Mouse (Mus musculus) hindbrain, embryonic 10.5 days (tissue): Measurements from ENCODE around the gene 9930021J03Rik. TPM values are rescaled to one million over a fixed set of nuclear protein-coding genes. Genes with fewer than 3 reads are reported as not detected.
A peak's percentile ranks its signal among the peaks of the same experiment; 100 is the strongest.

Experiments
- DNase-seq: peaks from one replicate; pipeline ENCODE4 v3.0.0-alpha.2; 2017; ENCODE audit warnings: low spot score
- H3K27ac ChIP-seq: fragments of 300-500 bp; sonication (generic); 2 replicates; pipeline ENCODE4 v1.5.1; 2016; ENCODE audit warnings: mild to moderate bottlenecking, moderate library complexity
- H3K27me3 ChIP-seq: fragments of 300-500 bp; sonication (generic); 2 replicates; pipeline ENCODE4 v1.6.1; 2016; ENCODE audit warnings: mild to moderate bottlenecking; ENCODE audit not compliant: poor library complexity, insufficient read depth, severe bottlenecking
- H3K36me3 ChIP-seq: fragments of 300-500 bp; sonication (generic); 2 replicates; pipeline ENCODE4 v1.6.1; 2016; ENCODE audit warnings: mild to moderate bottlenecking, moderate library complexity
- H3K4me1 ChIP-seq: fragments of 300-500 bp; sonication (generic); replicated peaks from 2 replicates; pipeline ENCODE4 v1.6.1; 2016; ENCODE audit warnings: mild to moderate bottlenecking
- H3K4me3 ChIP-seq: fragments of 300-500 bp; sonication (generic); 2 replicates; pipeline ENCODE4 v1.5.1; 2016; ENCODE audit warnings: mild to moderate bottlenecking, moderate library complexity
- H3K9me3 ChIP-seq: fragments of 300-500 bp; sonication (generic); 2 replicates; pipeline ENCODE4 v1.6.1; 2016; ENCODE audit warnings: mild to moderate bottlenecking, moderate library complexity
- WGBS: fragments of 180-500 bp; shearing (Covaris S2); methylation state at CpG from one replicate; pipeline ENCODE4 v1.1.7; 2016; 5-methylcytosine and 5-hydroxymethylcytosine counted together
- polyA plus RNA-seq: library from polyadenylated mRNA; unstranded; fragments of >200 nt; fragmentation: Nextera tagmentation; extraction: Ambion mirVana; gene quantifications from 2 replicates; pipeline ENCODE4 v1.2.1, GENCODE M21; 2016

The 9930021J03Rik gene
- polyA plus RNA-seq, 1 experiment from 2014 or later: 4.1 TPM

- Histone ChIP-seq H3K27ac (no peak overlapping the region), H3K27me3 (no peaks in the 10 kb centered on the region), H3K4me1 (peaks cover 5% of the 10 kb centered on the region; the same call in 1 of the 2 replicates), H3K36me3 (no peaks in the 10 kb centered on the region), H3K4me3 (no peak overlapping the region), H3K9me3 (no peaks in the 10 kb centered on the region)
- no peak for DNase-seq
- WGBS: 92% methylated on average over 13 of the region's 13 CpGs
Observed at GRCm38 (mm10) chr19:29704436-29704835, 101.4 kb downstream of the 9930021J03Rik start.

GRCm38 (mm10) chr19:29701707-29702106 is 104.1 kb downstream of the 9930021J03Rik start:
- no peaks in the 10 kb centered on the region for H3K9me3 ChIP-seq
- H3K27ac ChIP-seq: no peak overlapping the region
- no peaks in the 10 kb centered on the region for H3K36me3 ChIP-seq
- H3K27me3 ChIP-seq: no peaks in the 10 kb centered on the region
- 71% methylated on average over 4 of the region's 4 CpGs for WGBS
- no peak overlapping the region for H3K4me3 ChIP-seq
- H3K4me1 ChIP-seq: peaks cover 11% of the 10 kb centered on the region
- no peak for DNase-seq

GRCm38 (mm10) chr19:29697245-29697874 is 108.4 kb downstream of the 9930021J03Rik start, which contains the start of gene Mlana:
Gene Mlana, plus strand, starts transcription at chr19:29697824.
- Histone ChIP-seq H3K27ac (no peak within 1 kb of the TSS), H3K4me1 (peaks cover 8% of the 10 kb centered on the region; the same call in 1 of the 2 replicates), H3K4me3 (no peak within 1 kb of the TSS), H3K27me3 (no peaks in the 10 kb centered on the region), H3K36me3 (no peaks in the 10 kb centered on the region), H3K9me3 (0 out of 2 replicates have a peak, but pooled peaks cover 3% of the 10 kb centered on the region)
- 49% methylated on average over 3 of the region's 3 CpGs for WGBS
- no peak for DNase-seq

GRCm38 (mm10) chr19:29696840-29697239 is 108.9 kb downstream of the 9930021J03Rik start:
- H3K4me1 ChIP-seq: peaks cover 8% of the 10 kb centered on the region; the same call in 1 of the 2 replicates
- H3K4me3 ChIP-seq: no peak overlapping the region
- H3K27me3 ChIP-seq: no peaks in the 10 kb centered on the region
- no peaks in the 10 kb centered on the region for H3K36me3 ChIP-seq
- no peak overlapping the region for H3K27ac ChIP-seq
- 0 out of 2 replicates have a peak, but pooled peaks cover 3% of the 10 kb centered on the region for H3K9me3 ChIP-seq
- DNase-seq: no peak

- WGBS: 93% methylated on average over 4 of the region's 4 CpGs
- H3K4me3 ChIP-seq: no peak overlapping the region
- no peaks in the 10 kb centered on the region for H3K36me3 ChIP-seq
- no peaks in the 10 kb centered on the region for H3K27me3 ChIP-seq
- H3K4me1 ChIP-seq: peaks cover 5% of the 10 kb centered on the region; the same call in 1 of the 2 replicates
- no peak overlapping the region for H3K27ac ChIP-seq
- DNase-seq: no peak
- 0 out of 2 replicates have a peak, but pooled peaks cover 3% of the 10 kb centered on the region for H3K9me3 ChIP-seq
Observed at GRCm38 (mm10) chr19:29696309-29696708, 109.5 kb downstream of the 9930021J03Rik start.

- no peak overlapping the region for H3K27ac ChIP-seq
- 89% methylated on average over 10 of the region's 10 CpGs for WGBS
- no peak for DNase-seq
Observed at GRCm38 (mm10) chr19:29695071-29695470, 110.7 kb downstream of the 9930021J03Rik start.

GRCm38 (mm10) chr19:29683844-29684540 is 121.8 kb downstream of the 9930021J03Rik start:
- Histone ChIP-seq H3K27ac (no peak overlapping the region), H3K4me1 (no peaks in the 10 kb centered on the region), H3K36me3 (no peaks in the 10 kb centered on the region), H3K4me3 (no peak overlapping the region), H3K9me3 (peaks cover 18% of the 10 kb centered on the region), H3K27me3 (no peaks in the 10 kb centered on the region)
- 54% methylated on average over 16 of the region's 16 CpGs for WGBS
- DNase-seq: peak; percentile 71

More at GRCm38 (mm10) chr19:29695071-29695470, 110.7 kb downstream of the 9930021J03Rik start:
- Histone ChIP-seq H3K4me1 (peaks cover 5% of the 10 kb centered on the region; the same call in 1 of the 2 replicates), H3K36me3 (no peaks in the 10 kb centered on the region), H3K9me3 (0 out of 2 replicates have a peak, but pooled peaks cover 3% of the 10 kb centered on the region), H3K27me3 (no peaks in the 10 kb centered on the region), H3K4me3 (no peak overlapping the region)

GRCm38 (mm10) chr19:29680182-29681152 is 125.3 kb downstream of the 9930021J03Rik start:
- Histone ChIP-seq H3K36me3 (no peaks in the 10 kb centered on the region), H3K9me3 (peaks cover 12% of the 10 kb centered on the region), H3K4me3 (no peak overlapping the region), H3K4me1 (no peaks in the 10 kb centered on the region), H3K27me3 (no peaks in the 10 kb centered on the region), H3K27ac (no peak overlapping the region)
- DNase-seq: no peak
- WGBS: 85% methylated on average over 13 of the region's 13 CpGs

- DNase-seq: no peak
Observed at GRCm38 (mm10) chr19:29678181-29678778, 127.5 kb downstream of the 9930021J03Rik start.

GRCm38 (mm10) chr19:29676479-29677193 is 129.2 kb downstream of the 9930021J03Rik start:
- WGBS: 92% methylated on average over 10 of the region's 10 CpGs
- DNase-seq: no peak
- H3K9me3 ChIP-seq: no peaks in the 10 kb centered on the region
- no peaks in the 10 kb centered on the region for H3K27me3 ChIP-seq
- no peak overlapping the region for H3K4me3 ChIP-seq
- H3K36me3 ChIP-seq: no peaks in the 10 kb centered on the region
- no peak overlapping the region for H3K27ac ChIP-seq
- no peaks in the 10 kb centered on the region for H3K4me1 ChIP-seq

More at GRCm38 (mm10) chr19:29678181-29678778, 127.5 kb downstream of the 9930021J03Rik start:
- Histone ChIP-seq H3K27ac (no peak overlapping the region), H3K36me3 (no peaks in the 10 kb centered on the region), H3K4me1 (no peaks in the 10 kb centered on the region), H3K27me3 (no peaks in the 10 kb centered on the region), H3K4me3 (no peak overlapping the region), H3K9me3 (no peaks in the 10 kb centered on the region)
- WGBS: 89% methylated on average over 6 of the region's 6 CpGs

- H3K36me3 ChIP-seq: no peaks in the 10 kb centered on the region
- H3K9me3 ChIP-seq: no peaks in the 10 kb centered on the region
- 64% methylated on average over 9 of the region's 9 CpGs for WGBS
- DNase-seq: no peak
- no peaks in the 10 kb centered on the region for H3K27me3 ChIP-seq
- no peaks in the 10 kb centered on the region for H3K4me1 ChIP-seq
- H3K4me3 ChIP-seq: no peak overlapping the region
- no peak overlapping the region for H3K27ac ChIP-seq
Observed at GRCm38 (mm10) chr19:29675562-29676078, 130.2 kb downstream of the 9930021J03Rik start.
